Mouse (Mus musculus): ENCODE results near the gene Plvap.

The Plvap gene

GRCm38 (mm10) chr8:71487691-71488445 is 23.7 kb downstream of the Plvap start, which contains the start of gene Gtpbp3:
TSS of gene Gtpbp3 (plus strand) at chr8:71488103.
- peak; percentile 54 for DNase-seq (ENCODE audit: low read depth, low spot score)

- DNase-seq (ENCODE audit: low read depth, low spot score), result no peak
Observed at GRCm38 (mm10) chr8:71486136-71486529, 25.4 kb downstream of the Plvap start.

GRCm38 (mm10) chr8:71485142-71486135 is 26.1 kb downstream of the Plvap start, which contains the start of gene Ano8:
TSS of gene Ano8 (minus strand) at chr8:71485963.
- peak; percentile 76 for DNase-seq (ENCODE audit: low read depth, low spot score)

GRCm38 (mm10) chr8:71484736-71485135 is 26.8 kb downstream of the Plvap start:
- no peak for DNase-seq (ENCODE audit: low read depth, low spot score)

- DNase-seq (ENCODE audit: low read depth, low spot score), result peak; percentile 82
Observed at GRCm38 (mm10) chr8:71483932-71484331, 27.6 kb downstream of the Plvap start.

GRCm38 (mm10) chr8:71478943-71479342 is 32.6 kb downstream of the Plvap start:
- no peak for DNase-seq (ENCODE audit: low read depth, low spot score)

GRCm38 (mm10) chr8:71477196-71477845 is 34.2 kb downstream of the Plvap start:
- peak; percentile 56 for DNase-seq (ENCODE audit: low read depth, low spot score)

- peak; percentile 70 for DNase-seq (ENCODE audit: low read depth, low spot score)
Observed at GRCm38 (mm10) chr8:71476099-71476940, 35.2 kb downstream of the Plvap start.

- no peak for DNase-seq (ENCODE audit: low read depth, low spot score)
Observed at GRCm38 (mm10) chr8:71475702-71476075, 35.9 kb downstream of the Plvap start.

- no peak for DNase-seq (ENCODE audit: low read depth, low spot score)
Observed at GRCm38 (mm10) chr8:71474785-71475701, 36.5 kb downstream of the Plvap start.

GRCm38 (mm10) chr8:71474344-71474743 is 37.2 kb downstream of the Plvap start:
- DNase-seq (ENCODE audit: low read depth, low spot score), result no peak

GRCm38 (mm10) chr8:71472601-71473386 is 38.8 kb downstream of the Plvap start:
- DNase-seq (ENCODE audit: low read depth, low spot score), result no peak

GRCm38 (mm10) chr8:71471861-71472260 is 39.7 kb downstream of the Plvap start:
- no peak for DNase-seq (ENCODE audit: low read depth, low spot score)

GRCm38 (mm10) chr8:71470913-71471255 is 40.7 kb downstream of the Plvap start:
- no peak for DNase-seq (ENCODE audit: low read depth, low spot score)

- no peak for DNase-seq (ENCODE audit: low read depth, low spot score)
Observed at GRCm38 (mm10) chr8:71470146-71470912, 41.2 kb downstream of the Plvap start.

GRCm38 (mm10) chr8:71469411-71469810 is 42.1 kb downstream of the Plvap start:
- DNase-seq (ENCODE audit: low read depth, low spot score), result peak; percentile 37

- DNase-seq (ENCODE audit: low read depth, low spot score), result peak; percentile 99
Observed at GRCm38 (mm10) chr8:71468916-71469315, 42.6 kb downstream of the Plvap start, which contains the start of gene Dda1. TSS of gene Dda1 (plus strand) at chr8:71469199.

- DNase-seq (ENCODE audit: low read depth, low spot score), result no peak
Observed at GRCm38 (mm10) chr8:71468001-71468400, 43.6 kb downstream of the Plvap start.

Measured in forelimb bud, embryonic 11.5 days (tissue).